Mouse (Mus musculus): ENCODE measurements around the gene Mbd4. TPM values are rescaled to one million over a fixed set of nuclear protein-coding genes. Genes with fewer than 3 reads are reported as not detected.
A peak's percentile ranks its signal among the peaks of the same experiment; 100 is the strongest.

Gene Mbd4
- polyA plus RNA-seq, 1 experiment from 2014 or later, result 22.4 TPM

GRCm38 (mm10) chr6:115891061-115891460, 37.9 kb upstream of the Mbd4 start:
- Histone ChIP-seq H3K4me1 (replicated peaks; ENCODE audit: control insufficient read depth, insufficient read depth, low read length) (peaks cover 28% of the 10 kb centered on the region), H3K27ac (ENCODE audit: low read length) (peak overlapping the region; percentile 68), H3K9me3 (ENCODE audit: control insufficient read depth, low read length) (peaks cover 5% of the 10 kb centered on the region; the same call in 1 of the 2 replicates), H3K27me3 (ENCODE audit: control insufficient read depth, insufficient read depth, low read depth, low read length) (no peaks in the 10 kb centered on the region), H3K4me2 (ENCODE audit: low read depth, low read length) (no peak overlapping the region), H3K9ac (ENCODE audit: low read length) (no peak overlapping the region), H3K36me3 (ENCODE audit: control insufficient read depth, insufficient read depth, low read length) (peaks cover 14% of the 10 kb centered on the region), H3K4me3 (ENCODE audit: low read length) (no peak overlapping the region)
- WGBS, result 27% methylated on average over 6 of the region's 6 CpGs
- ATAC-seq (ENCODE audit: low read depth), result peak; percentile 58

GRCm38 (mm10) chr6:115890601-115891000, 37.4 kb upstream of the Mbd4 start:
- H3K4me3 ChIP-seq (ENCODE audit: low read length), result no peak overlapping the region

GRCm38 (mm10) chr6:115888296-115888695, 35.1 kb upstream of the Mbd4 start:
- Histone ChIP-seq H3K4me2 (ENCODE audit: low read depth, low read length) (no peak overlapping the region), H3K9ac (ENCODE audit: low read length) (no peak overlapping the region), H3K36me3 (ENCODE audit: control insufficient read depth, insufficient read depth, low read length) (peaks cover 14% of the 10 kb centered on the region), H3K27me3 (ENCODE audit: control insufficient read depth, insufficient read depth, low read depth, low read length) (no peaks in the 10 kb centered on the region), H3K9me3 (ENCODE audit: control insufficient read depth, low read length) (peaks cover 5% of the 10 kb centered on the region; the same call in 1 of the 2 replicates), H3K27ac (ENCODE audit: low read length) (no peak overlapping the region), H3K4me3 (ENCODE audit: low read length) (no peak overlapping the region), H3K4me1 (replicated peaks; ENCODE audit: control insufficient read depth, insufficient read depth, low read length) (peaks cover 26% of the 10 kb centered on the region)
- ATAC-seq (ENCODE audit: low read depth), result no peak
- 95% methylated on average over 3 of the region's 3 CpGs for WGBS

More at GRCm38 (mm10) chr6:115890601-115891000, 37.4 kb upstream of the Mbd4 start:
- peaks cover 26% of the 10 kb centered on the region for H3K4me1 ChIP-seq (replicated peaks; ENCODE audit: control insufficient read depth, insufficient read depth, low read length)
- WGBS, result 60% methylated on average over 8 of the region's 8 CpGs
- H3K36me3 ChIP-seq (ENCODE audit: control insufficient read depth, insufficient read depth, low read length), result peaks cover 14% of the 10 kb centered on the region
- peak overlapping the region; percentile 18; the same call in 1 of the 2 replicates for H3K9ac ChIP-seq (ENCODE audit: low read length)
- no peak for ATAC-seq (ENCODE audit: low read depth)
- H3K4me2 ChIP-seq (ENCODE audit: low read depth, low read length), result no peak overlapping the region
- H3K27me3 ChIP-seq (ENCODE audit: control insufficient read depth, insufficient read depth, low read depth, low read length), result no peaks in the 10 kb centered on the region
- H3K9me3 ChIP-seq (ENCODE audit: control insufficient read depth, low read length), result peaks cover 5% of the 10 kb centered on the region; the same call in 1 of the 2 replicates
- peak overlapping the region; percentile 68 for H3K27ac ChIP-seq (ENCODE audit: low read length)

GRCm38 (mm10) chr6:115886894-115887293, 33.7 kb upstream of the Mbd4 start:
- no peaks in the 10 kb centered on the region for H3K27me3 ChIP-seq (ENCODE audit: control insufficient read depth, insufficient read depth, low read depth, low read length)
- WGBS, result 63% methylated on average over 4 of the region's 4 CpGs
- H3K9ac ChIP-seq (ENCODE audit: low read length), result no peak overlapping the region
- peaks cover 14% of the 10 kb centered on the region for H3K36me3 ChIP-seq (ENCODE audit: control insufficient read depth, insufficient read depth, low read length)
- no peak overlapping the region for H3K4me3 ChIP-seq (ENCODE audit: low read length)
- no peak overlapping the region for H3K4me2 ChIP-seq (ENCODE audit: low read depth, low read length)
- H3K27ac ChIP-seq (ENCODE audit: low read length), result no peak overlapping the region
- no peak for ATAC-seq (ENCODE audit: low read depth)
- peaks cover 19% of the 10 kb centered on the region for H3K4me1 ChIP-seq (replicated peaks; ENCODE audit: control insufficient read depth, insufficient read depth, low read length)
- H3K9me3 ChIP-seq (ENCODE audit: control insufficient read depth, low read length), result peaks cover 5% of the 10 kb centered on the region; the same call in 1 of the 2 replicates

- Histone ChIP-seq H3K4me3 (ENCODE audit: low read length) (no peak overlapping the region), H3K9ac (ENCODE audit: low read length) (no peak overlapping the region), H3K4me2 (ENCODE audit: low read depth, low read length) (no peak overlapping the region), H3K9me3 (ENCODE audit: control insufficient read depth, low read length) (peaks cover 5% of the 10 kb centered on the region; the same call in 1 of the 2 replicates), H3K36me3 (ENCODE audit: control insufficient read depth, insufficient read depth, low read length) (peaks cover 14% of the 10 kb centered on the region), H3K4me1 (replicated peaks; ENCODE audit: control insufficient read depth, insufficient read depth, low read length) (peaks cover 5% of the 10 kb centered on the region), H3K27me3 (ENCODE audit: control insufficient read depth, insufficient read depth, low read depth, low read length) (no peaks in the 10 kb centered on the region), H3K27ac (ENCODE audit: low read length) (peak overlapping the region; percentile 24; the same call in 1 of the 2 replicates)
- peak; percentile 60 for ATAC-seq (ENCODE audit: low read depth)
Measured at GRCm38 (mm10) chr6:115884018-115884417, 30.8 kb upstream of the Mbd4 start.

GRCm38 (mm10) chr6:115880751-115881150, 27.6 kb upstream of the Mbd4 start:
- ATAC-seq (ENCODE audit: low read depth), result peak; percentile 20; the same call in 1 of the 2 replicates
- H3K27ac ChIP-seq (ENCODE audit: low read length), result peak overlapping the region; percentile 36
- no peak overlapping the region for H3K9ac ChIP-seq (ENCODE audit: low read length)

GRCm38 (mm10) chr6:115879736-115880135, 26.6 kb upstream of the Mbd4 start:
- WGBS, result 72% methylated on average over 6 of the region's 6 CpGs
- no peak overlapping the region; the same call in 1 of the 2 replicates for H3K27ac ChIP-seq (ENCODE audit: low read length)
- no peaks in the 10 kb centered on the region for H3K9me3 ChIP-seq (ENCODE audit: control insufficient read depth, low read length)
- no peak overlapping the region for H3K4me3 ChIP-seq (ENCODE audit: low read length)
- H3K4me2 ChIP-seq (ENCODE audit: low read depth, low read length), result no peak overlapping the region
- H3K4me1 ChIP-seq (replicated peaks; ENCODE audit: control insufficient read depth, insufficient read depth, low read length), result peaks cover 14% of the 10 kb centered on the region
- H3K36me3 ChIP-seq (ENCODE audit: control insufficient read depth, insufficient read depth, low read length), result peaks cover 6% of the 10 kb centered on the region; the same call in 1 of the 2 replicates
- no peak overlapping the region for H3K9ac ChIP-seq (ENCODE audit: low read length)
- no peak for ATAC-seq (ENCODE audit: low read depth)
- H3K27me3 ChIP-seq (ENCODE audit: control insufficient read depth, insufficient read depth, low read depth, low read length), result no peaks in the 10 kb centered on the region

More at GRCm38 (mm10) chr6:115880751-115881150, 27.6 kb upstream of the Mbd4 start:
- H3K4me2 ChIP-seq (ENCODE audit: low read depth, low read length), result no peak overlapping the region
- no peak overlapping the region for H3K4me3 ChIP-seq (ENCODE audit: low read length)
- peaks cover 4% of the 10 kb centered on the region; the same call in 1 of the 2 replicates for H3K36me3 ChIP-seq (ENCODE audit: control insufficient read depth, insufficient read depth, low read length)
- H3K9me3 ChIP-seq (ENCODE audit: control insufficient read depth, low read length), result no peaks in the 10 kb centered on the region
- no peaks in the 10 kb centered on the region for H3K27me3 ChIP-seq (ENCODE audit: control insufficient read depth, insufficient read depth, low read depth, low read length)
- WGBS, result 64% methylated on average over 8 of the region's 8 CpGs
- H3K4me1 ChIP-seq (replicated peaks; ENCODE audit: control insufficient read depth, insufficient read depth, low read length), result peaks cover 14% of the 10 kb centered on the region

GRCm38 (mm10) chr6:115878694-115879093, 25.5 kb upstream of the Mbd4 start:
- no peak overlapping the region for H3K4me3 ChIP-seq (ENCODE audit: low read length)
- no peak overlapping the region for H3K4me2 ChIP-seq (ENCODE audit: low read depth, low read length)
- peak; percentile 53; the same call in 1 of the 2 replicates for ATAC-seq (ENCODE audit: low read depth)
- peak overlapping the region; percentile 52 for H3K27ac ChIP-seq (ENCODE audit: low read length)
- H3K27me3 ChIP-seq (ENCODE audit: control insufficient read depth, insufficient read depth, low read depth, low read length), result no peaks in the 10 kb centered on the region
- 37% methylated on average over 6 of the region's 6 CpGs for WGBS
- H3K9ac ChIP-seq (ENCODE audit: low read length), result no peak overlapping the region
- H3K4me1 ChIP-seq (replicated peaks; ENCODE audit: control insufficient read depth, insufficient read depth, low read length), result peaks cover 14% of the 10 kb centered on the region
- no peaks in the 10 kb centered on the region for H3K9me3 ChIP-seq (ENCODE audit: control insufficient read depth, low read length)
- H3K36me3 ChIP-seq (ENCODE audit: control insufficient read depth, insufficient read depth, low read length), result peaks cover 6% of the 10 kb centered on the region; the same call in 1 of the 2 replicates

GRCm38 (mm10) chr6:115877239-115877638, 24.1 kb upstream of the Mbd4 start:
- Histone ChIP-seq H3K27me3 (ENCODE audit: control insufficient read depth, insufficient read depth, low read depth, low read length) (no peaks in the 10 kb centered on the region), H3K9ac (ENCODE audit: low read length) (no peak overlapping the region), H3K9me3 (ENCODE audit: control insufficient read depth, low read length) (no peaks in the 10 kb centered on the region), H3K36me3 (ENCODE audit: control insufficient read depth, insufficient read depth, low read length) (peaks cover 6% of the 10 kb centered on the region; the same call in 1 of the 2 replicates), H3K4me1 (replicated peaks; ENCODE audit: control insufficient read depth, insufficient read depth, low read length) (peaks cover 14% of the 10 kb centered on the region), H3K27ac (ENCODE audit: low read length) (no peak overlapping the region), H3K4me3 (ENCODE audit: low read length) (no peak overlapping the region), H3K4me2 (ENCODE audit: low read depth, low read length) (no peak overlapping the region)
- WGBS, result 73% methylated on average over 2 of the region's 2 CpGs
- no peak for ATAC-seq (ENCODE audit: low read depth)
